Mouse (Mus musculus) midbrain, postnatal 0 days (tissue): ENCODE results near the gene Tpm3. TPM values are rescaled to one million over a fixed set of nuclear protein-coding genes. Genes with fewer than 3 reads are reported as not detected.

Source experiments
- ATAC-seq: fragments of 200-750 bp; cut with Nextera tagmentation; 2 replicates; pipeline ENCODE4 v1.8.0; 2017; ENCODE audit warnings: moderate number of reproducible peaks, mild to moderate bottlenecking, moderate TSS enrichment, moderate library complexity; ENCODE audit not compliant: low FRiP score
- DNase-seq: peaks from one replicate; pipeline ENCODE4 v3.0.0-alpha.2; 2015; ENCODE audit warnings: low spot score
- H3K27ac ChIP-seq: fragments of 300-500 bp; sonication (generic); 2 replicates; pipeline ENCODE4 v1.5.1; 2014; ENCODE audit warnings: low read depth, mild to moderate bottlenecking, low read length, mixed read lengths
- H3K27me3 ChIP-seq: fragments of 300-500 bp; sonication (generic); 2 replicates; pipeline ENCODE4 v1.6.1; 2014; ENCODE audit warnings: low read length, control low read depth, mixed read lengths; ENCODE audit not compliant: insufficient read depth
- H3K36me3 ChIP-seq: fragments of 300-500 bp; sonication (generic); 2 replicates; pipeline ENCODE4 v1.6.1; 2014; ENCODE audit warnings: low read length, control low read depth, mixed read lengths; ENCODE audit not compliant: insufficient read depth
- H3K4me1 ChIP-seq: fragments of 300-500 bp; sonication (generic); 2 replicates; pipeline ENCODE4 v1.6.1; 2014; ENCODE audit warnings: mild to moderate bottlenecking, control low read depth, antibody characterized with exemption, low read length, mixed read lengths; ENCODE audit not compliant: insufficient read depth
- H3K4me2 ChIP-seq: fragments of 300-500 bp; sonication (generic); 2 replicates; pipeline ENCODE4 v1.6.1; 2014; ENCODE audit warnings: low read depth, mild to moderate bottlenecking, low read length, mixed read lengths; ENCODE audit not compliant: poor library complexity, severe bottlenecking
- H3K4me3 ChIP-seq: fragments of 300-500 bp; sonication (generic); 2 replicates; pipeline ENCODE4 v1.5.1; 2014; ENCODE audit warnings: low read depth, mild to moderate bottlenecking, low read length, moderate library complexity
- H3K9ac ChIP-seq: fragments of 300-500 bp; sonication (generic); replicated peaks from 2 replicates; pipeline ENCODE4 v1.6.1; 2014; ENCODE audit warnings: mild to moderate bottlenecking, low read length, moderate library complexity, mixed read lengths; ENCODE audit not compliant: poor library complexity, severe bottlenecking
- H3K9me3 ChIP-seq: fragments of 300-500 bp; sonication (generic); 2 replicates; pipeline ENCODE4 v1.6.1; 2016; ENCODE audit warnings: low read length, control low read depth
- CTCF ChIP-seq: IDR thresholded peaks from 2 replicates; pipeline ENCODE4 v1.5.1; 2016; ENCODE audit warnings: antibody characterized with exemption, mild to moderate bottlenecking
- WGBS: fragments of 180-500 bp; shearing (Covaris S2); extraction: QIAGEN DNeasy Blood & Tissue Kit; methylation state at CpG from one replicate; pipeline ENCODE4 v1.1.7; 2014; 5-methylcytosine and 5-hydroxymethylcytosine counted together
- polyA plus RNA-seq: library from polyadenylated mRNA; unstranded; fragments of >200 nt; fragmentation: Nextera tagmentation; extraction: Ambion mirVana; gene quantifications from 2 replicates; pipeline ENCODE4 v1.2.1, GENCODE M21; 2015
- total RNA-seq: library from RNA; depleted of rRNA; stranded (reverse); fragments of >200 nt; gene quantifications from 2 replicates; pipeline ENCODE4 v1.2.3, GENCODE M21; 2014

Tpm3 gene
- total and polyA plus RNA-seq, 2 experiments from 2014 or later = 182 to 331 TPM

DNA sequence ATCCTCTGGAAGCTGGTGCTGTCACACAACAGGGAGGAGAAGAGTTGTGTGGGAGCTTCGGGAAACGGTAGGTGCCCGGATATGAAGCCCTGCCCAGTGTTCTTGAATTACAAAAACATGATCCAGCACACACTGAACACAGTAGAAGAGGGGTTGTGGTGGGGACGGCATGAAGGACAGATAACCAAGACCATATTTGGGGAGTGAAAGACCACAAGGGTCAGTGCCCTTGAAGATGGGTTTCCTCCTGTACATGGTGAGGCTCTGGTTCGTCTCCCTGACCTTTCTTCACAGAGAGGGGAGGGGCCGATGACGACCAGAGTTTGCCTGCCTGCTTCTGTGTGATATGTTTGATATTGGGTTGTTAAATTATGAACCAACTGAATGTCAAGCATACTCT, 2.8 kb upstream of the Tpm3 start:
- ATAC-seq = no peak
- no peaks in the 10 kb centered on the region for H3K27me3 ChIP-seq
- no peak for DNase-seq
- no peak overlapping the region for H3K4me2 ChIP-seq
- TF ChIP-seq CTCF = no peak
- no peaks in the 10 kb centered on the region for H3K9me3 ChIP-seq
- 74% methylated on average over 7 of the region's 7 CpGs for WGBS
- no peak overlapping the region for H3K27ac ChIP-seq
- no peaks in the 10 kb centered on the region for H3K36me3 ChIP-seq
- no peaks in the 10 kb centered on the region for H3K4me1 ChIP-seq
- H3K4me3 ChIP-seq = no peak overlapping the region
- H3K9ac ChIP-seq = no peak overlapping the region

DNA sequence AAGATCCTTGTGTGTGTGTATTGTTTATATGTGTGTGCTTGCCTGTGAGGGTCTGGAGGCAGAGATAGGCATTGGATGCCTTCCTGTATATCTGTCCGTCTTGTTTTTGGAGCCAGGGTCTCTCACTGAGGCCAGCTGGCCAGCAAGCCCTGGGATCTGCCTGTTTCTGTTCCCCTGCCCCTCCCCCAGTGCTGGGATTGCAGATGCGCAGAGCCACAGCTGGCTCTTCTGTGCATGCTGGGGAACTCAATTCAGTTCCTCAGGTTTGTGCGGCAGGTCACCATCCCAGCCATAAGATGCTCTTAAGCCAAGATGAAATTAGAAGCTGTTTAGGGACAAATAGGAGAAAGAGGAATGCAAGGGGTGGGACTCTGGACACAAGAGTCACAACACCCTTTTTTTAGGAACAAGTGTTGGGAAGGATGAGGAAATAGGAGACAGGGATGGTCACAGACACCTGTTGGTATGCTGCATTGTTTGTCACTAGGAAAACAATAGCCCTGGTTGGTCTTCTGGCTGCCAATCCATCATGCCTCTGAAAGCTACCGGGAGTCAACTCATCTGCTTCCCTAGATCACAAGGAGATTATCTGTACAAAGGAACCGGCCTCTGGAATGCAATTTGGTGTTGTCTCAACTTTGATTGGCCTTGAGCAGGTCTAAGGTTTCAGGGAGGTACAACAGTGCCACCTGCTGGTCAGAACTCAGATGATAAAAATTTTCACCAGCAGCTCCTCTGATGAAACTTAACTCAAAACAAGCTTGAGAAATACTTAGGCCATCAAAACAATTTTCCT, 4.7 kb downstream of the Tpm3 start:
- Histone ChIP-seq H3K4me3 (no peak overlapping the region), H3K27ac (no peak overlapping the region), H3K4me1 (peaks cover 7% of the 10 kb centered on the region), H3K27me3 (no peaks in the 10 kb centered on the region), H3K4me2 (no peak overlapping the region; the same call in 1 of the 2 replicates), H3K36me3 (no peaks in the 10 kb centered on the region), H3K9me3 (no peaks in the 10 kb centered on the region), H3K9ac (no peak overlapping the region)
- WGBS = 8% methylated on average over 5 of the region's 5 CpGs
- ATAC-seq (no peak), DNase-seq (peak; percentile 87)
- TF ChIP-seq CTCF = peak; percentile 90

DNA sequence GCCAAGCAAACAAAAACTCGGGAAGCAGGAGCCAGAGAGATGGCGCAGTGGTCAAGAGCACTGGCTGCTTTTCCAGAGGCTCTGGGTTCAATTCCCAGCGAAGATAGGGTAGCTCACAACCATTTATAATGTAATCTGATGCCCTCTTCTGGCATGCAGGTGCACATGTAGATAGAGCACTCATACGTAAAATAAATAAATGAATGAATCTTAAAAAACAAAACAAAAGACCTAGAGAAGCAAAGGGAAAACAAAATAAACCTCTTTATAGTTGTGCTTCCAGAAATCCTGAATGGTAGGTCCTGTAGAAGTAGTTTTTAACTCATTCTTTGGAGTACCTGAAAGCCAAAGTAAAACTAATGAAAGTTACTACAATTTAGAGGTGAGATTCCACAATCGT, 5.8 kb downstream of the Tpm3 start:
- no peak for ATAC-seq
- no peaks in the 10 kb centered on the region for H3K27me3 ChIP-seq
- no peak overlapping the region for H3K4me3 ChIP-seq
- peaks cover 9% of the 10 kb centered on the region for H3K4me1 ChIP-seq
- no peak overlapping the region for H3K27ac ChIP-seq
- peak; percentile 12 for TF ChIP-seq CTCF
- H3K36me3 ChIP-seq = no peaks in the 10 kb centered on the region
- 58% methylated on average over 5 of the region's 5 CpGs for WGBS
- no peak overlapping the region for H3K9ac ChIP-seq
- no peak for DNase-seq
- H3K9me3 ChIP-seq = no peaks in the 10 kb centered on the region
- no peak overlapping the region for H3K4me2 ChIP-seq

DNA sequence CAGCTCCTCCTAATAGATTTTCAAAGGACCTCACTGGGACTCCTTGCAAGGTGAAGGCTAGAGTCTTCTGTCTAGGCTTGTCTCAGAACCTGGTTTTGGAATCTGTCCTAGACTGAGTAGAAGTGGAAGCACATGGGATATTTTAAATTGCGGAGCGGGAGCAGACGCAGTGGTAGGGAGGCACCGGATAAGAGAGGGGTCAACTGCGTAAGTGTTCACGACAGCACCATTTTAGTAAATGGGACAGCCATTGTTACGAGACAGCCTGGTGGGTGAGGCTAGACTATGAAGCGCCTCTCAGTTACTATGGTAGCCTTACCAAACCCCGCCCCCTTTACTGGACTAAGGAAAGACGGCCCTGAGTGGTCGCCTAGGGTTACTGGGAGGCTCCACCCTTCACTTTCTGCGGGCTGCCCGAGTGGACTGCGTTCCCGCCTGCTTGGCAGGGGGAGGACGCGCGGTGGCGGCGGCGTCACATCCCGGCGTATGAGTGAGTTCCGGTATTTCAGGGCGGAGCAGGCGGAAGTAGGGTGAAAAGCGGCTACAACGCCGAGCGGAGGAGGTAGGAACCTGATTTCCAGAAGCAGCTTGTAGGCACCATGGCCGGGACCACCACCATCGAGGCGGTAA, 6.8 kb downstream of the Tpm3 start:
- peaks cover 18% of the 10 kb centered on the region for H3K4me1 ChIP-seq
- H3K4me2 ChIP-seq = peak overlapping the region; percentile 81
- peak; percentile 96 for DNase-seq
- peak overlapping the region; percentile 88 for H3K4me3 ChIP-seq
- 1% methylated on average over 31 of the region's 33 CpGs for WGBS
- no peaks in the 10 kb centered on the region for H3K27me3 ChIP-seq
- no peaks in the 10 kb centered on the region for H3K9me3 ChIP-seq
- peak overlapping the region; percentile 90 for H3K27ac ChIP-seq
- TF ChIP-seq CTCF = peak; percentile 32
- H3K9ac ChIP-seq = peak overlapping the region; percentile 92
- ATAC-seq = peak; percentile 94
- H3K36me3 ChIP-seq = no peaks in the 10 kb centered on the region

GRCm38 (mm10) chr3:90079763-90080497, 7.5 kb downstream of the Tpm3 start:
- peak; percentile 1; the same call in 1 of the 2 replicates for TF ChIP-seq CTCF
- Histone ChIP-seq H3K4me2 (peak overlapping the region; percentile 81), H3K4me3 (peak overlapping the region; percentile 88), H3K4me1 (peaks cover 18% of the 10 kb centered on the region), H3K27ac (peak overlapping the region; percentile 90), H3K36me3 (no peaks in the 10 kb centered on the region), H3K27me3 (no peaks in the 10 kb centered on the region), H3K9ac (peak overlapping the region; percentile 92), H3K9me3 (no peaks in the 10 kb centered on the region)
- ATAC-seq = peak; percentile 65
- WGBS = under 1% methylated on average over 45 of the region's 53 CpGs
- peak; percentile 69 for DNase-seq
